Mouse (Mus musculus) heart, embryonic 12.5 days (tissue): Measurements from ENCODE around the gene Gm37240. TPM values are rescaled to one million over a fixed set of nuclear protein-coding genes. Genes with fewer than 3 reads are reported as not detected.

Experiments
- ATAC-seq: fragments of 200-750 bp; cut with Nextera tagmentation; 2 replicates; pipeline ENCODE4 v1.8.0; 2017; ENCODE audit warnings: moderate TSS enrichment, moderate library complexity; ENCODE audit not compliant: insufficient number of reproducible peaks, low FRiP score
- H3K27ac ChIP-seq: fragments of 300-500 bp; sonication (generic); 2 replicates; pipeline ENCODE4 v1.5.1; 2016; ENCODE audit warnings: mild to moderate bottlenecking, moderate library complexity; ENCODE audit not compliant: poor library complexity, severe bottlenecking
- H3K27me3 ChIP-seq: fragments of 300-500 bp; sonication (generic); replicated peaks from 2 replicates; pipeline ENCODE4 v1.6.1; 2016; ENCODE audit warnings: mild to moderate bottlenecking, moderate library complexity
- H3K36me3 ChIP-seq: fragments of 300-500 bp; sonication (generic); 2 replicates; pipeline ENCODE4 v1.6.1; 2016; ENCODE audit warnings: mild to moderate bottlenecking, moderate library complexity
- H3K4me1 ChIP-seq: fragments of 300-500 bp; sonication (generic); replicated peaks from 2 replicates; pipeline ENCODE4 v1.6.1; 2016; ENCODE audit warnings: mild to moderate bottlenecking
- H3K4me2 ChIP-seq: fragments of 300-500 bp; sonication (generic); 2 replicates; pipeline ENCODE4 v1.6.1; 2016; ENCODE audit warnings: mild to moderate bottlenecking, moderate library complexity
- H3K4me3 ChIP-seq: fragments of 300-500 bp; sonication (generic); 2 replicates; pipeline ENCODE4 v1.5.1; 2016; ENCODE audit warnings: mild to moderate bottlenecking
- H3K9ac ChIP-seq: fragments of 300-500 bp; sonication (generic); 2 replicates; pipeline ENCODE4 v1.6.1; 2016; ENCODE audit warnings: mild to moderate bottlenecking, moderate library complexity
- H3K9me3 ChIP-seq: fragments of 300-500 bp; sonication (generic); replicated peaks from 2 replicates; pipeline ENCODE4 v1.6.1; 2016; ENCODE audit warnings: mild to moderate bottlenecking, moderate library complexity
- WGBS: fragments of 180-500 bp; shearing (Covaris S2); methylation state at CpG from one replicate; pipeline ENCODE4 v1.1.7; 2016; 5-methylcytosine and 5-hydroxymethylcytosine counted together
- polyA plus RNA-seq: library from polyadenylated mRNA; unstranded; fragments of >200 nt; fragmentation: Nextera tagmentation; extraction: Ambion mirVana; gene quantifications from 2 replicates; pipeline ENCODE4 v1.2.1, GENCODE M21; 2016

The Gm37240 gene
- polyA plus RNA-seq, 1 experiment from 2014 or later, result 4.6 TPM

DNA sequence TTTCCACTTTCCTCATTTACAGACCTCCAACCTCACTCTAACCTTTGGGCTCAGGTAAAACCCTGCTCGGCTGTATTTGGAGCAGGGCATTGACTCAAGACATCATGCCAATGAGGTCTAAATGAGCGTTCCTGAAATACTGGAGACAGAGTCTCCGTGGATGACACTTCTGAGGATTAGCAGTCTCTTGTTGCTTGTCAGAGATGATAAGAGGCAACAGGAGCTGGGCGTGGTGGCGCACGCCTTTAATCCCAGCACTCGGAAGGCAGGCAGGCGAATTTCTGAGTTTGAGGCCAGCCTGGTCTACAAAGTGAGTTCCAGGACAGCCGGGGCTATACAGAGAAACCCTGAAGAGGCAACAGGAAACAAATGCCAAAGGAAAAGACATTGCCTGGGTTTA, 1083.3 kb downstream of the Gm37240 start:
- no peak overlapping the region for H3K27ac ChIP-seq
- H3K9ac ChIP-seq, result no peak overlapping the region; the same call in 1 of the 2 replicates
- no peak overlapping the region for H3K4me3 ChIP-seq
- 26% methylated on average over 9 of the region's 9 CpGs for WGBS
- H3K9me3 ChIP-seq, result no peaks in the 10 kb centered on the region
- H3K4me2 ChIP-seq, result peak overlapping the region; percentile 19; the same call in 1 of the 2 replicates
- ATAC-seq, result no peak
- peaks cover 9% of the 10 kb centered on the region for H3K4me1 ChIP-seq
- H3K27me3 ChIP-seq, result no peaks in the 10 kb centered on the region
- no peaks in the 10 kb centered on the region for H3K36me3 ChIP-seq

DNA sequence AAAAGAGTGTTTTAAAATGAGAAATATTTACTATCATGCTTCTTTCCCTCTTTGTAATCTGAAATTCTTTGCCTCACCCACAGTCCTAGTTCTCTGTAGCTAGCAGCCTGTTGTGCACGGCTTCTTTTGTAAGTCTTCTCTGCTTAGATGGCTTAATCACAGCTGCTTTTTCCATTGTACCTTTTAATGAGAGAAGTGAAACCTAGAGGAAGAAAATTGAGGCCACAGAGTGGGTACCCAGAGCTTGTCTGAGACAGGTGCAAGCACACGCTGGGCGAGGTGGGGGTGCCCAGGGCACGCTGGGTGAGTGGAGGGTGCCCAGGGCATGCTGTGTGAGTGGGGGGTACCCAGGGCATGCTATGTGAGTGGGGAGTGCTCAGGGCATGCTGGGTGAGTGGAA, 1099.4 kb downstream of the Gm37240 start:
- no peak overlapping the region for H3K27ac ChIP-seq
- 87% methylated on average over 4 of the region's 4 CpGs for WGBS
- no peak overlapping the region for H3K9ac ChIP-seq
- H3K4me1 ChIP-seq, result no peaks in the 10 kb centered on the region
- H3K36me3 ChIP-seq, result no peaks in the 10 kb centered on the region
- no peaks in the 10 kb centered on the region for H3K27me3 ChIP-seq
- no peak overlapping the region for H3K4me3 ChIP-seq
- no peak overlapping the region for H3K4me2 ChIP-seq
- no peak for ATAC-seq
- H3K9me3 ChIP-seq, result peaks cover 15% of the 10 kb centered on the region

DNA sequence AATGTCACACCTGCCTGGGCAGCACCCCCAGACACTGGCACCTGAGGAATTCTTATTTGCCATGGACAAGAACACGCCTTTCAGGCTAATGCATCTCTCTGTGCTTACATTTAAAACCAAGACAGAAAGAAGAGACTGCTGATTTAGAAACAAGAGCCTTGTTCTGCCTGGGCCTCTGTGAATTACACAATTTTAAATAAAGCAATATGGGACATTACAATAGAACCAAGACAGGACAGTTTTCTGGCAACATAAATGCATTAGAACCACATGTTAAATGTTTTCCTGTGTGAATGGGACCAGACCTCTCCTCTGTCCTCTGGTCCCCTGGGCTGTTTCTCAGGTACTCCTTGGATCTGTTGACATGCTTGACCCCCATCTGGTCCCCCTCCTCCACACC, 1111.2 kb downstream of the Gm37240 start:
- Histone ChIP-seq H3K36me3 (no peaks in the 10 kb centered on the region), H3K27ac (no peak overlapping the region), H3K9me3 (no peaks in the 10 kb centered on the region), H3K9ac (no peak overlapping the region), H3K27me3 (no peaks in the 10 kb centered on the region), H3K4me2 (no peak overlapping the region), H3K4me3 (no peak overlapping the region), H3K4me1 (no peaks in the 10 kb centered on the region)
- WGBS, result 82% methylated on average over 1 of the region's 1 CpGs
- no peak for ATAC-seq

DNA sequence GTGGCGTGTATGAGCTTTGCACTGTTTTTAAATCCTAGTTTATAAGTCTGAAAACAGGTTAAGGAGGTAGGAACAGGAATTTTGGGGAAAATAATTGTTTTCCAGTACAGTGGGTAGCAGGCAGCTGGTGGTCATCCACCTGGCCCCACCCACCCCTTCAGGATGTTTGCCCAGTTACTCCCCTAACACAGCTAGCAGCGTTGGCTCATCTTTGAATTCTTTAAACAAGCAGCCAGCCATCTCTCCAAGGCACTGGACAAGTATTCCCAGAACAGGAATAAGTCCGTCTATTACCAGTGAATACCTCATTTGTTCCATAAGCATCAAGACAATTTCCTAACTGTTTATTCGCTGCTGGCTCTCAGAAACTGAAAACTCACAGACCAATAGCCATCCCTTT, 1111.7 kb downstream of the Gm37240 start:
- H3K4me3 ChIP-seq, result no peak overlapping the region
- no peak overlapping the region for H3K9ac ChIP-seq
- 79% methylated on average over 4 of the region's 4 CpGs for WGBS
- H3K27ac ChIP-seq, result no peak overlapping the region
- no peaks in the 10 kb centered on the region for H3K27me3 ChIP-seq
- no peaks in the 10 kb centered on the region for H3K9me3 ChIP-seq
- no peaks in the 10 kb centered on the region for H3K36me3 ChIP-seq
- H3K4me2 ChIP-seq, result no peak overlapping the region
- ATAC-seq, result no peak
- no peaks in the 10 kb centered on the region for H3K4me1 ChIP-seq

DNA sequence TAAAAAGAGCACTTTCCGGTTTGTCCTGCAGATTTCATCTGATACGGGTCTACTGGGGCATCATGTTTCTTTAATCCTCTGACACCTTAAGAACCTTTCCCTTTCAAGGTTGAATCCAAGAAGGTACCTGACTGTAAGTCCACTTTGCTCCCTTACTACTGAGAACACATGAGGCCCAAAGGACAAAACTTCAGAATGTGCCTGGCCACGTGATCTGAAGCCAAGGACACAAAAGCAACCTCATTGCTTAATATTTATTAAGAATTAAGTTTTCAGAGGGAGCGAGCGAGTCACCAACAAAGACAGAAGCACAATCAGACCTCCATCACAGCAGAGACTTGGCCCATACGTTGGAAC, 1112.3 kb downstream of the Gm37240 start:
- Histone ChIP-seq H3K27me3 (no peaks in the 10 kb centered on the region), H3K4me1 (no peaks in the 10 kb centered on the region), H3K4me2 (no peak overlapping the region), H3K9ac (no peak overlapping the region), H3K4me3 (no peak overlapping the region), H3K27ac (no peak overlapping the region), H3K9me3 (no peaks in the 10 kb centered on the region), H3K36me3 (no peaks in the 10 kb centered on the region)
- WGBS, result 83% methylated on average over 6 of the region's 6 CpGs
- no peak for ATAC-seq

DNA sequence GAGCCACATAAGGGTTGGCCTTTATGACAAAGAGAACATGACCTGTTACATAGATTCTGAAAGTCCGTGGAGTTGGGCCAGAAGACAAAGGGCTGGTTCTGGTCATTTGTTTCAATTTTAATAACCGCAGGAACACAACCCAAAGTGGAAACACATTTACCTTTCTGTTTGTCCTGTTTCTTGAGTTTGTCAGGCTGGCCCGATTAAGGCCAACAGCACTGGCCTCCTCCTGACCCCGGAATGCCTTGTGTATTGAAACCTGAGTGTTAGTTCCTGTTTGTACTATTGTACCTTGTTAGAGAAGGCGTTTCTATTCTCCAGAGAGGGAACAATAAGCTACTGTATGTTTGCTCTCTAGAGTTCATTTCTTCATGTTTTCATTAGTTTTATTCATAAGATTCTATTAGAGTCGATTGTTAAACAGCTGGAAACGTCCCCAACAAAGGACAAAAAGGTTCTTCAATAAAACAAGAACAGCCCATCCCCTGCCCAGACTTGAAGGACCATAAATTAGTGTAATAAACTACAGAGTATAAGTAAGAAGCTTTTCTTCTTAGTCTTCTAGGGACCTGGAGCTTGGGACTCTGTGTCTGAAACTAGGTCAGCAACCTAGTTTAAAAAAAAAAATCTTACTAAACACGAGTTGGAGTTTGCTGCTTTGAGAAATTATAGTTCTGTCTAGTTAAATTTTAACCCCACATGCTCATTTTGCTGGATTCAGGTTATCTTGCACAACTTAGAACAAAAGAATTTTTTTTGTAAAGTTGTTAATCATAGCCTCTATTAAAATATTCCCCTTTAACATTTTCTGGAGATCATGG, 1112.9 kb downstream of the Gm37240 start:
- Histone ChIP-seq H3K9me3 (no peaks in the 10 kb centered on the region), H3K9ac (no peak overlapping the region), H3K27ac (no peak overlapping the region), H3K27me3 (no peaks in the 10 kb centered on the region), H3K4me3 (no peak overlapping the region), H3K4me2 (no peak overlapping the region), H3K4me1 (no peaks in the 10 kb centered on the region), H3K36me3 (no peaks in the 10 kb centered on the region)
- WGBS, result 70% methylated on average over 8 of the region's 8 CpGs
- ATAC-seq, result no peak

DNA sequence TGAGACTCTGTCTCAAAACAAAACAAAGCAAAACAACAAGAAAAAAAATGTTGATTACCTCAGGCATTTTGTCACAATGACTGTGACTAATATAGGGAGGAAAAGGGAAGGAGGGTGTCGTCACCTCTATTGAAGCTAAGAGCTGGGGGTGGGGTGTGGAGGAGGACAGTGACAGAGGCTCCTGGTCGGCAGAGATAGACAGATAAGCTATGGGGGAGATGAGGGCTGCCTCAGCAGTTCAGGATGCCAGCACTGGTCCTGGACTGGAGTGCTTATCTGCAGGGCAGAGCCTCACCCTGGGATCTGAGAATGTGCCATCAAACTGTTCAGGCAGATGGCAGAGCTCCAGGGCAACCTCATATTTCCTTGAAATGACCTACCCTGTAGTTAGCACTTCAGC, 1115.3 kb downstream of the Gm37240 start:
- H3K4me1 ChIP-seq, result no peaks in the 10 kb centered on the region
- H3K27me3 ChIP-seq, result no peaks in the 10 kb centered on the region
- H3K4me2 ChIP-seq, result no peak overlapping the region
- H3K27ac ChIP-seq, result no peak overlapping the region
- no peak overlapping the region for H3K4me3 ChIP-seq
- WGBS, result 32% methylated on average over 2 of the region's 2 CpGs
- H3K9ac ChIP-seq, result no peak overlapping the region
- H3K9me3 ChIP-seq, result no peaks in the 10 kb centered on the region; the same call in 1 of the 2 replicates
- peak; percentile 71; the same call in 1 of the 2 replicates for ATAC-seq
- no peaks in the 10 kb centered on the region for H3K36me3 ChIP-seq

DNA sequence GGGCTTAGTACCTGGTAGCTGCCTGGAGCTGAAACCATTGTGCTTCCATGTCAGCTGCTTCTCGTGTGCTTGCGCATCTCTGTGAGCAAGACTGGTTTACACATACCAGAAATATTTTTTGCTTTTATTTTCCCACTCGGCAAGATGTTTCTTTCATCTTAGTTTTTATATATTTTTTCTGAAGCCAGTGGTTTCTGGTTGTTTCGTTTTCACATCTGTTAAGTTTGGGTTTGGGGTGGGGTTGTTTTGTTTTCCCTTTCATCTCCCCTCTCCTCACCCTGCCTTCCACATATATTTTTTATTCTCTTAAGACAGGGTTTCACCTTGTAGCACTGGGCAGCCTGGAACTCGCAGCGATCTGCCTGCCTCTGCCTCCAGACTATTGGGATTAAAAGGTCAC, 1116.8 kb downstream of the Gm37240 start:
- H3K9ac ChIP-seq, result no peak overlapping the region
- H3K27me3 ChIP-seq, result no peaks in the 10 kb centered on the region
- WGBS, result 91% methylated on average over 6 of the region's 6 CpGs
- H3K27ac ChIP-seq, result no peak overlapping the region
- ATAC-seq, result no peak
- no peaks in the 10 kb centered on the region for H3K36me3 ChIP-seq
- no peaks in the 10 kb centered on the region; the same call in 1 of the 2 replicates for H3K9me3 ChIP-seq
- H3K4me2 ChIP-seq, result no peak overlapping the region
- H3K4me3 ChIP-seq, result no peak overlapping the region
- no peaks in the 10 kb centered on the region for H3K4me1 ChIP-seq

DNA sequence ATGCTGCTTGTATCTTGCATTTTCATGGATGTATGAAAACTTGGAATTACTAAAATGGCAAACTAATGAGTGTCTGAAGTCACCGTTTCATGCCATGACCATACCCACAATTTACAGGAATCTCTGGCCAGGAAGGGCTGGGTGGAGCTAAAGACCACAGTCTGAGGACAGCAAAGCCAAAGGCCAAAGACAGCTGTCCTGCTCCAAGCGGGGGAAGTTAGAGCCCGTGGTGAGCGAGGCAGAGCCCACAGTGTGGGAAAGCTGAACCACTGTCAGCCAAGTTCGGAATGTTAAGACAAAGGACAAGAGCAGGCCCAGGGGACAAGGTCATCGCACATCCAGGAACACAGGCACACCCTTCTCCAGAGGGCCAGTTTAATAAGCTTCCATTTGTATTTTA, 1117.9 kb downstream of the Gm37240 start:
- WGBS, result 69% methylated on average over 6 of the region's 6 CpGs
- no peak for ATAC-seq
- no peaks in the 10 kb centered on the region for H3K4me1 ChIP-seq

DNA sequence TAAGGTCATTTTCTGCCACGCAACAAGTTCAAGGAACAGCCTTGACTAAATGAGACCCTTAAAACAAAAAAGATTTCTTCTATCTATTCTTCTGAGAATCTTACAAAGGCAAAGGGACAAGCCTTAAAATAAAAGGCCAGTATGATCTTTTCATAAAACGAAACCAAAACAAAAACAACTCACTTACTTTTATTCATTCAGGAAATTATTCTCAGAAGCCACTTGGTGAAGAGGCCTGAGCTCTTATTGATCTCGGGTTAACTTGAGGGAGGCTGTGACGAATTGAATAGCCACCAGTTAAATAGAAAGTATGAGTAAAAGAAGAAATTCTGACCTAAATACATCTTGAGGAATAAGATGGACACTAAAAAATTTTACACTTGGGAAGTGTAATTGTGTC, 1118.4 kb downstream of the Gm37240 start:
- no peak overlapping the region for H3K9ac ChIP-seq
- H3K36me3 ChIP-seq, result no peaks in the 10 kb centered on the region
- no peaks in the 10 kb centered on the region for H3K4me1 ChIP-seq
- no peak overlapping the region for H3K4me2 ChIP-seq
- WGBS, result 86% methylated on average over 4 of the region's 4 CpGs
- no peaks in the 10 kb centered on the region for H3K27me3 ChIP-seq
- no peaks in the 10 kb centered on the region; the same call in 1 of the 2 replicates for H3K9me3 ChIP-seq
- no peak for ATAC-seq
- no peak overlapping the region for H3K4me3 ChIP-seq
- H3K27ac ChIP-seq, result no peak overlapping the region

More for the DNA sequence above, 1117.9 kb downstream of the Gm37240 start:
- Histone ChIP-seq H3K9me3 (no peaks in the 10 kb centered on the region; the same call in 1 of the 2 replicates), H3K36me3 (no peaks in the 10 kb centered on the region), H3K9ac (no peak overlapping the region), H3K4me3 (no peak overlapping the region), H3K4me2 (no peak overlapping the region), H3K27ac (no peak overlapping the region), H3K27me3 (no peaks in the 10 kb centered on the region)

DNA sequence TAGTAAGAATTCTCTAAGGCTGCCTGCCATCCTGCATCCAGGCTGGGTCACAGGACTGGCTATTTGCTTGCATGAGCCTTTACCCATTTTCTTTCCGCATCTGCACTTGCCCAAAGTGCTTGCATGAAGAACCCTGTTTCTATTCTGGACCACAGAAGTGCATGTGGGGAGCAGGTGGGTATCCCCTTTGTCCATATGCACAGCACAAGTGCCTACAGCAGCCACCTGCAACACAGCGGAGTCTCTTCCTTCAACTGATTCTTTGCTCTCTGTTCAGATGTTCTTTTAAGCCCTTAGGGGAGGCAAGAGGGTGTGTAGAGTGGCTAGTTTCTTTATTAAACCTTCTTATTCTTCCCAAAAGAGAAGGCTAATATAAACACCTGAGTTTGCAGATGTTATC, 1133.5 kb downstream of the Gm37240 start:
- Histone ChIP-seq H3K27ac (no peak overlapping the region), H3K4me3 (no peak overlapping the region), H3K9me3 (no peaks in the 10 kb centered on the region), H3K4me1 (no peaks in the 10 kb centered on the region), H3K4me2 (no peak overlapping the region), H3K27me3 (no peaks in the 10 kb centered on the region), H3K36me3 (no peaks in the 10 kb centered on the region), H3K9ac (no peak overlapping the region)
- no peak for ATAC-seq
- WGBS, result 88% methylated on average over 2 of the region's 2 CpGs

DNA sequence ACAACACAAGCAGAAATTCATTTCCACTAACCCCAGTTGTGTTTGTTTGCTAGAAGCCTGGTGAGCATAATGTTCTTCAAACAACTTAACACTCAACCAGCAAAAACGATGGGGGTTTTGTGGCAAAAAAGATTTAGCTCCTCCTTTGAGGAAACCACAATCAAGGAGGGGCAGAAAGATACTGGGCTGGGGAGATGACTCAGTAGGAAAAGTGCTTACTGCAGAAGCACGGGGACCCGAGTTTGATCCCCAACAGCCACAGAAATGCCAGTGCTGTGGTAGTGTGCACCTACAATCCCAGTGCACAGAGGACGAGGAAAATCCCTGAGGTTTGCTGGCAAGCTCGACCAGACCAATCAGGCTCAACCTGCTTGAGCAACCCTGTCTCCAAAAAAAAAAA, 1138.1 kb downstream of the Gm37240 start:
- Histone ChIP-seq H3K27ac (no peak overlapping the region), H3K9me3 (no peaks in the 10 kb centered on the region), H3K4me3 (no peak overlapping the region)

More for the DNA sequence above, 1138.1 kb downstream of the Gm37240 start:
- H3K9ac ChIP-seq, result no peak overlapping the region
- 60% methylated on average over 5 of the region's 5 CpGs for WGBS
- H3K4me2 ChIP-seq, result no peak overlapping the region
- H3K4me1 ChIP-seq, result 0 out of 2 replicates have a peak, but pooled peaks cover 3% of the 10 kb centered on the region
- no peak for ATAC-seq
- no peaks in the 10 kb centered on the region for H3K36me3 ChIP-seq
- peaks cover 15% of the 10 kb centered on the region; the same call in 1 of the 2 replicates for H3K27me3 ChIP-seq
